Mouse (Mus musculus) monocyte, adult 5-6 weeks (primary cell): ENCODE data around the gene Rad51ap2. TPM values are rescaled to one million over a fixed set of nuclear protein-coding genes. Genes with fewer than 3 reads are reported as not detected.

ENCODE experiments used
- ATAC-seq: fragments of 153-309, 156-312 bp; replicated peaks from 2 replicates; pipeline ENCODE4 v1.8.0; 2017; ENCODE audit warnings: mild to moderate bottlenecking; ENCODE audit not compliant: low TSS enrichment, insufficient number of reproducible peaks, severe bottlenecking, poor library complexity, low FRiP score
- total RNA-seq: library from RNA; stranded (forward); fragments of 200-1000, 200-491, 200-594 nt; gene quantifications from 3 replicates; pipeline ENCODE4 v1.2.3, GENCODE M21; 2017

The Rad51ap2 gene
- total RNA-seq: not detected in 3 replicates

GRCm38 (mm10) chr12:11455549-11456194 lies at the start of gene Rad51ap2:
Gene Rad51ap2, plus strand, starts transcription at chr12:11456079.
- no peak for ATAC-seq

- no peak for ATAC-seq
Measured at GRCm38 (mm10) chr12:11407679-11408078, 48.2 kb upstream of the Rad51ap2 start.

- no peak for ATAC-seq
Measured at GRCm38 (mm10) chr12:11418112-11418511, 37.8 kb upstream of the Rad51ap2 start.

DNA sequence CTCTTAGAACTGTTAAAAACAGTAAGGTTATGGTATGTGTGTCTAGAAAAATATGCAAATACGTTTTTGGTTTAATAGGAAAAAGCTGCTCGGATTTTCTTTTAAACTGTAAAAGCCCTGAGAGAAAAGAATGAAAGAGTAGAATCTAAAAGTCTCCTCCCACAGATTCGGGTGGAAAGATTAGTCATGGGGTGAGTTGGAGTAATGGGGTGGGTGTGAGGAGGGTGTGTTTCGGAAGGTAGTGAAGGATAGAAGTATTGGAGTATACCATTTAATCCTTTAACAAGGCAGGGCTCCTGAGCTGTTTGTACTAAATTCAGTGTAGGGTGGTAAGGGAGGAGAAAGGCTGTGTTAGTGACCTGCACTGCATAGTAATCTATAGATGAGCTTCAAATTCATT lies 28.5 kb upstream of the Rad51ap2 start:
- ATAC-seq: no peak

- no peak for ATAC-seq
Measured at GRCm38 (mm10) chr12:11433126-11433525, 22.8 kb upstream of the Rad51ap2 start.

- ATAC-seq: no peak
Measured at GRCm38 (mm10) chr12:11433716-11434115, 22.2 kb upstream of the Rad51ap2 start.

GRCm38 (mm10) chr12:11434446-11434845 lies 21.4 kb upstream of the Rad51ap2 start:
- no peak for ATAC-seq

DNA sequence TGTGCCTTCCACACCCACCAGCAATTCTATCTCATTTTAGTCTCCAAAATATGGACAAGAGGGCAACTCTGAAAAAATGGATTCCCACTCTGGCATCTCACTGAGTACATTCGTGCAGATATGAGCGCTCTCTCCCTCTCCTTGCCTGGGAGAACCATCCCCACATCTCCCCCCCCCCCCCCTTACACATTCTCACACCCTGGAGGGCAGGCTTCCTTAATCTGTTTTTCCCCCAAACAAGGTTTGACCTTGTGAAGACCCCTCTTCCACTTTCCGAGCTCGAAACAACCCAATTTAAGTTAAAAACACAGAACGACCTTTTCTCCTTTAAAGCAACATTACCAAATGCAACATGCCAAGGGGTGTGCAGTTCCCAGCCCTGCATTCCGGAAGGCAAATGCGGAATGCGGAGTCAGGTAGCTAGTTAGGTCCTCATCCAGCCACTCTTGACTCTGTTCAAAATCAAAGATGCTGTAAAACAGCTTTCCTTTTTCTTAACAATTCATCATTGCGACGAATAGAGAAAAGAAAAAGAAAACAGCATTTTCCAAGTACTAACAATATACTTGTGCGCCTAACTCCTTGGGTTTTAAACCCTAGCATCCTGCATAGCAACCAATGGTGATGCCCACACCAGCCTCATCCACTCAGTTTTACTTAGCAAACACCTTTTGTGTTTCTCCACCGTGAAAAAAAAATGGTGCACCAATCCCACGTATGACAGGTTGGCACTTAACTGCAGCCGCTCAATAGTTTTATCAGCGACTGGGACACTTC lies 20.4 kb upstream of the Rad51ap2 start:
- no peak for ATAC-seq

GRCm38 (mm10) chr12:11436023-11436350 lies 19.9 kb upstream of the Rad51ap2 start:
- no peak for ATAC-seq

GRCm38 (mm10) chr12:11436497-11437265 lies 19.2 kb upstream of the Rad51ap2 start, which contains the start of gene Vsnl1:
Gene Vsnl1, minus strand, starts transcription at chr12:11436613.
- ATAC-seq: no peak

- ATAC-seq: no peak
Measured at GRCm38 (mm10) chr12:11437266-11437906, 18.5 kb upstream of the Rad51ap2 start.

- no peak for ATAC-seq
Measured at GRCm38 (mm10) chr12:11437907-11438447, 17.9 kb upstream of the Rad51ap2 start.

- ATAC-seq: no peak
Measured at GRCm38 (mm10) chr12:11454146-11454545, 1.7 kb upstream of the Rad51ap2 start.

- no peak; the same call in 1 of the 2 replicates for ATAC-seq
Measured at GRCm38 (mm10) chr12:11456213-11456612, 334 bp downstream of the Rad51ap2 start.

GRCm38 (mm10) chr12:11456632-11457031 lies 753 bp downstream of the Rad51ap2 start:
- ATAC-seq: no peak
